ENCODE assay signal across 8 mouse cellular contexts in genomic region chr10:21937222-21937605, GRCm38 (mm10). TPM values are rescaled to one million over a fixed set of nuclear protein-coding genes. Genes with fewer than 3 reads are reported as not detected.
DNase-seq lines count a peak whose midpoint lies in the region; ATAC-seq and TF ChIP-seq lines count a peak whose summit lies in the region.

No protein-coding gene starts in this region.

- no peaks in the 10 kb centered on the region for H3K36me3 ChIP-seq in forebrain, embryonic 10.5 days (replicated peaks)
- H3K36me3 ChIP-seq in forebrain, embryonic 16.5 days (ENCODE audit: control insufficient read depth, insufficient read depth): no peaks in the 10 kb centered on the region
- 0 out of 4 replicates have a peak, but pooled peaks cover 0 to 3% of the 10 kb centered on the region in 2 experiments for H3K36me3 ChIP-seq in MEL (ENCODE audit: control insufficient read depth in 1 of 2, insufficient read depth in 2 of 2, low read length in 2 of 2)
- no peaks in the 10 kb centered on the region for H3K36me3 ChIP-seq in kidney, postnatal 0 days (ENCODE audit: insufficient read depth, low read length)

- H3K9me3 ChIP-seq in forebrain, embryonic 10.5 days: no peaks in the 10 kb centered on the region
- H3K9me3 ChIP-seq in forebrain, embryonic 16.5 days (ENCODE audit: control insufficient read depth, low read length): no peaks in the 10 kb centered on the region
- H3K9me3 ChIP-seq in MEL (replicated peaks; ENCODE audit: insufficient read depth, low read length): no peaks in the 10 kb centered on the region
- no peaks in the 10 kb centered on the region for H3K9me3 ChIP-seq in kidney, postnatal 0 days (replicated peaks; ENCODE audit: low read length)

- TF ChIP-seq RAD21 in MEL (IDR thresholded peaks at IDR 0.05; ENCODE audit: low read depth, low read length): no peak

- TF ChIP-seq CTCF in MEL (IDR thresholded peaks at IDR 0.05 in 2 of 3, conservative IDR thresholded peaks at IDR 0.05 in 1 of 3; ENCODE audit: control insufficient read depth in 1 of 3, insufficient read depth in 1 of 3, low read depth in 2 of 3, low read length in 3 of 3, poor library complexity in 1 of 3, severe bottlenecking in 1 of 3): no peak
- TF ChIP-seq CTCF in kidney, postnatal 0 days (IDR thresholded peaks at IDR 0.05; ENCODE audit: low read depth): no peak

- TF ChIP-seq POLR2A in MEL (IDR thresholded peaks at IDR 0.05; ENCODE audit: control insufficient read depth in 1 of 2, insufficient read depth in 1 of 2, low read depth in 1 of 2, low read length in 2 of 2, poor library complexity in 1 of 2): no peak

- no peak overlapping the region for H3K9ac ChIP-seq in forebrain, embryonic 16.5 days (replicated peaks; ENCODE audit: low read depth, low read length)
- no peak overlapping the region for H3K9ac ChIP-seq in MEL (ENCODE audit: control insufficient read depth, low read depth, low read length, poor library complexity, severe bottlenecking)
- H3K9ac ChIP-seq in kidney, postnatal 0 days (ENCODE audit: low read depth, low read length): no peak overlapping the region

- no peak for ATAC-seq in forebrain, embryonic 16.5 days
- ATAC-seq in kidney, postnatal 0 days (replicated peaks; ENCODE audit: low FRiP score, low read depth): no peak

- peaks cover 14% of the 10 kb centered on the region for H3K4me1 ChIP-seq in forebrain, embryonic 10.5 days
- H3K4me1 ChIP-seq in forebrain, embryonic 16.5 days (replicated peaks; ENCODE audit: control insufficient read depth, insufficient read depth, low read length): 0 out of 2 replicates have a peak, but pooled peaks cover 4% of the 10 kb centered on the region
- H3K4me1 ChIP-seq in MEL (ENCODE audit: control insufficient read depth in 1 of 2, insufficient read depth in 2 of 2, low read length in 2 of 2): no peaks in the 10 kb centered on the region
- H3K4me1 ChIP-seq in kidney, postnatal 0 days (replicated peaks; ENCODE audit: insufficient read depth, low read length): 0 out of 2 replicates have a peak, but pooled peaks cover 6% of the 10 kb centered on the region

- peak; percentile 44 for DNase-seq in forebrain, embryonic 10.5 days (ENCODE audit: extremely low spot score, low spot score)
- no peak for DNase-seq in MEL (ENCODE audit: low read depth, low spot score)
- peak; percentile 43 to 59 for DNase-seq in gastrocnemius, adult 8-10 months (ENCODE audit: low spot score in 2 of 2)
- DNase-seq in kidney, postnatal 0 days (ENCODE audit: low spot score): peak; percentile 82
- peak; percentile 81 for DNase-seq in skeletal muscle tissue, adult 2 months (ENCODE audit: low read depth, low spot score)
- DNase-seq in right cerebral cortex, postnatal 36 days (ENCODE audit: low spot score in 2 of 2): no peak
- DNase-seq in thymus, postnatal 14 days: no peak

- H3K79me2 ChIP-seq in MEL (ENCODE audit: control insufficient read depth, insufficient read depth, low read length, poor library complexity): no peaks in the 10 kb centered on the region

- peak overlapping the region; percentile 72; the same call in 1 of the 2 replicates for H3K27ac ChIP-seq in forebrain, embryonic 10.5 days
- H3K27ac ChIP-seq in forebrain, embryonic 16.5 days (ENCODE audit: low read length): no peak overlapping the region
- H3K27ac ChIP-seq in MEL (ENCODE audit: control insufficient read depth, low read depth, low read length): no peak overlapping the region
- peak overlapping the region; percentile 44; the same call in 1 of the 2 replicates for H3K27ac ChIP-seq in kidney, postnatal 0 days

- no peak overlapping the region for H3K4me2 ChIP-seq in forebrain, embryonic 16.5 days (ENCODE audit: low read length)
- peak overlapping the region; percentile 18; the same call in 1 of the 2 replicates for H3K4me2 ChIP-seq in kidney, postnatal 0 days (ENCODE audit: low read length)

- no peaks in the 10 kb centered on the region; the same call in 1 of the 2 replicates for H3K27me3 ChIP-seq in forebrain, embryonic 10.5 days (ENCODE audit: poor library complexity, severe bottlenecking)
- H3K27me3 ChIP-seq in forebrain, embryonic 16.5 days (replicated peaks; ENCODE audit: control insufficient read depth, insufficient read depth, low read length): no peaks in the 10 kb centered on the region
- H3K27me3 ChIP-seq in MEL (ENCODE audit: control insufficient read depth in 1 of 2, insufficient read depth in 2 of 2, low read length in 2 of 2): peaks cover 0 to 3% of the 10 kb centered on the region in 2 experiments; a peak in 2 of 4 replicates
- no peaks in the 10 kb centered on the region for H3K27me3 ChIP-seq in kidney, postnatal 0 days (ENCODE audit: insufficient read depth, low read length)

- WGBS in forebrain, embryonic 10.5 days: 12% methylated on average over 9 of the region's 9 CpGs
- 7% methylated on average over 9 of the region's 9 CpGs for WGBS in forebrain, embryonic 16.5 days
- WGBS in kidney, postnatal 0 days: 12% methylated on average over 9 of the region's 9 CpGs

- no peak for TF ChIP-seq EP300 in MEL (IDR thresholded peaks at IDR 0.05; ENCODE audit: low read depth in 1 of 2, low read length in 2 of 2)

- H3K4me3 ChIP-seq in forebrain, embryonic 10.5 days: peak overlapping the region; percentile 18
- H3K4me3 ChIP-seq in forebrain, embryonic 16.5 days (replicated peaks; ENCODE audit: low read length): no peak overlapping the region
- H3K4me3 ChIP-seq in MEL (ENCODE audit: control insufficient read depth in 1 of 2, insufficient read depth in 1 of 2, low read depth in 2 of 2, low read length in 2 of 2): no peak overlapping the region
- no peak overlapping the region for H3K4me3 ChIP-seq in kidney, postnatal 0 days (replicated peaks; ENCODE audit: low read depth, low read length)

TF ChIP-seq in MEL, 35 proteins besides CTCF, POLR2A, EP300 and RAD21:
- TF ChIP-seq NRF1 (IDR thresholded peaks at IDR 0.05; ENCODE audit: insufficient read depth, low read depth, low read length, poor library complexity, severe bottlenecking) (no peak), MAFK (IDR thresholded peaks at IDR 0.05; ENCODE audit: borderline replicate concordance, low read depth, low read length) (peak; percentile 66; the same call in 1 of the 2 replicates)

RNA-seq across cellular contexts. Expression of gene Sgk1, which starts 55.2 kb away (rescaled TPM):
- polyA plus RNA-seq in forebrain, embryonic 10.5 days (2016; fragmentation: Nextera tagmentation; extraction: Ambion mirVana): 17.8 and 21.3 TPM in 2 replicates
- polyA plus RNA-seq in forebrain, embryonic 16.5 days (2015; fragmentation: Nextera tagmentation; extraction: Ambion mirVana): 29.3 and 32.1 TPM in 2 replicates
- total RNA-seq in MEL (2012; rRNA removed): 2.0 and 3.2 TPM in 2 replicates
- polyA plus RNA-seq in MEL (2012; ENCODE audit: insufficient read depth in 1 of 2, insufficient read length in 2 of 2, low read depth in 1 of 2, low replicate concordance in 2 of 2, missing spikeins in 1 of 2): 1 to 10 TPM in 1 of 2 experiments, not detected in 1; 1.6 TPM
- 100 to 1,000 TPM; 176 to 239 (median 185) TPM for total RNA-seq in gastrocnemius, adult 8-10 months (2022)
- 142 and 150 TPM in 2 replicates for polyA plus RNA-seq in kidney, postnatal 0 days (2015; fragmentation: Nextera tagmentation; extraction: Ambion mirVana)

Comparison
In these comparisons a context has a peak if more than half of its experiments do, and no peak if none do; other contexts are left out.
1. H3K27ac ChIP-seq: peak in forebrain, embryonic 10.5 days (single experiment) and kidney, postnatal 0 days (single experiment); none in forebrain, embryonic 16.5 days (single experiment) and MEL (single experiment).
2. DNase-seq: peak in forebrain, embryonic 10.5 days (single experiment), gastrocnemius, adult 8-10 months (2 of 2), kidney, postnatal 0 days (single experiment) and skeletal muscle tissue, adult 2 months (single experiment); none in MEL (single experiment), right cerebral cortex, postnatal 36 days (0 of 2) and thymus, postnatal 14 days (single experiment).